Mouse (Mus musculus): ENCODE results near the gene A930004D18Rik.

DNA sequence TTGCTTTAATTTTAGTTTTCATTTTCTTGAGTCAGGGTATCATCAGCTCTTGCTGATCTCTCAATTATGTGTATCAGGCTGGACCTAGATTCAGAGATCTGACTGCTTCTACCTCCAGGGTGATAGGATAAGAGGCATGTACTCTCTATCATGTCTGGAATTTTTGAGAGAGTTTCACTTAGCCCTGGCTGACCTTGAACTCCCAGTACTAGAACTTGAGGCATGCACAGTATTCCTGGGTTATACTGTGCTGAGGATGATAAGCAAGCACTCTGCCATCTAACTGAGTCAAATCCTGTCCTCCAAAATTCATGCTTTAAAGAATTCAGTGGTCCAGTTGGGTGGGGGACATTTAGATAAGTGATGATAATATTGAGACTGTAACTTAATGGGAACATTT lies 28.9 kb upstream of the A930004D18Rik start:
- TF ChIP-seq GATA1 (IDR thresholded peaks at IDR 0.05; ENCODE audit: low read length), result no peak
- TF ChIP-seq TAL1 (IDR thresholded peaks at IDR 0.05; ENCODE audit: low read length), result no peak

Measured in erythroblast, embryonic 14.5 days (primary cell).